Mouse (Mus musculus): ENCODE data around the gene Dnm3.
"Not testable (repeated sequence)": the region's sequence is repeated elsewhere in the genome, so short reads cannot be mapped to it uniquely, and the experiment has no call there.

Dnm3 gene

GRCm38 (mm10) chr1:162428904-162429303, 48.9 kb downstream of the Dnm3 start:
- DNase-seq (ENCODE audit: low read depth) = no peak

GRCm38 (mm10) chr1:162425930-162426478, 51.8 kb downstream of the Dnm3 start:
- DNase-seq (ENCODE audit: low read depth) = no peak

GRCm38 (mm10) chr1:162422826-162423225, 55.0 kb downstream of the Dnm3 start:
- DNase-seq (ENCODE audit: low read depth) = no peak

GRCm38 (mm10) chr1:162413791-162414190, 64.0 kb downstream of the Dnm3 start:
- DNase-seq (ENCODE audit: low read depth) = no peak

GRCm38 (mm10) chr1:162412787-162413429, 64.9 kb downstream of the Dnm3 start:
- no peak for DNase-seq (ENCODE audit: low read depth)

GRCm38 (mm10) chr1:162410207-162410965, 67.4 kb downstream of the Dnm3 start:
- no peak for DNase-seq (ENCODE audit: low read depth)

GRCm38 (mm10) chr1:162394549-162394948, 83.3 kb downstream of the Dnm3 start:
- no peak for DNase-seq (ENCODE audit: low read depth)

- no peak for DNase-seq (ENCODE audit: low read depth)
These were observed 89.2 kb downstream of the Dnm3 start for GRCm38 (mm10) chr1:162388442-162389165.

- DNase-seq (ENCODE audit: low read depth) = not testable (repeated sequence)
These were observed 104.8 kb downstream of the Dnm3 start for GRCm38 (mm10) chr1:162373068-162373467.

GRCm38 (mm10) chr1:162369726-162370125, 108.1 kb downstream of the Dnm3 start:
- DNase-seq (ENCODE audit: low read depth) = no peak

GRCm38 (mm10) chr1:162361978-162362377, 115.9 kb downstream of the Dnm3 start:
- DNase-seq (ENCODE audit: low read depth) = no peak

- DNase-seq (ENCODE audit: low read depth) = peak; percentile 1
These were observed 118.6 kb downstream of the Dnm3 start for GRCm38 (mm10) chr1:162359270-162359669.

- DNase-seq (ENCODE audit: low read depth) = peak; percentile 13
These were observed 119.8 kb downstream of the Dnm3 start for GRCm38 (mm10) chr1:162358036-162358435.

GRCm38 (mm10) chr1:162356481-162356880, 121.4 kb downstream of the Dnm3 start:
- no peak for DNase-seq (ENCODE audit: low read depth)

GRCm38 (mm10) chr1:162354780-162355179, 123.1 kb downstream of the Dnm3 start:
- DNase-seq (ENCODE audit: low read depth) = no peak

- no peak for DNase-seq (ENCODE audit: low read depth)
These were observed 124.0 kb downstream of the Dnm3 start for GRCm38 (mm10) chr1:162353831-162354230.

- DNase-seq (ENCODE audit: low read depth) = no peak
These were observed 128.5 kb downstream of the Dnm3 start for GRCm38 (mm10) chr1:162349306-162349705.

- DNase-seq (ENCODE audit: low read depth) = no peak
These were observed 131.3 kb downstream of the Dnm3 start for GRCm38 (mm10) chr1:162346456-162347011.

GRCm38 (mm10) chr1:162337170-162337569, 140.7 kb downstream of the Dnm3 start:
- no peak for DNase-seq (ENCODE audit: low read depth)

- peak; percentile 44 for DNase-seq (ENCODE audit: low read depth)
These were observed 141.2 kb downstream of the Dnm3 start for GRCm38 (mm10) chr1:162336640-162337039.

- no peak for DNase-seq (ENCODE audit: low read depth)
These were observed 141.6 kb downstream of the Dnm3 start for GRCm38 (mm10) chr1:162336224-162336623.

- no peak for DNase-seq (ENCODE audit: low read depth)
These were observed 149.2 kb downstream of the Dnm3 start for GRCm38 (mm10) chr1:162328673-162329072.
